26 mouse cellular contexts compared by ENCODE assay signal in the genomic region with DNA sequence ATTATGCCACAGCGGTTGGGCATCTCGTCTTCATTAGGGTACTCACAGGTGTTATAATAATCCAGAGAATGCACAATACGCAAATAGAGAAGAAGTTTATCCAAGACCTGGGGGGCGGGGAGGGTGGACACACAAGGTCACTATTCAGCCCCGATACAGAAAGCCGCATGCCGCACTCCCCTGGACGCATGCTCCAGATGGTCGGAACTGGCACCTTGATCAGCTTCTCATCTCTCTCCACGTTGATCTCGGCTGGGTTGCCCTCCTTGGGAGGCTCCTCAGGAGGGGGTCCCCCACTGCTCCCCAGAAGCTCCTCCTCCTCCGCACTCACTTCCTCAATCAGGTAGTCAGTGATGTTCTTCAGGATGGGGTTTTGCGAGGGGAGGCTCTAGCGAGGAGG. TPM values are rescaled to one million over a fixed set of nuclear protein-coding genes. Genes with fewer than 3 reads are reported as not detected.
"Had no signal": no experiment of that assay in that cellular context is flagged by ENCODE, and none has a peak within 500 bp of the region (broad histone marks: within the 10 kb centered on the region; RNA-seq: fewer than 3 reads in every experiment).

No protein-coding gene starts in this region.

- H3K9me3 ChIP-seq: heart, embryonic 10.5 days; heart, embryonic 12.5 days; hindbrain, embryonic 10.5 days; hindbrain, embryonic 12.5 days; intestine, embryonic 15.5 days; limb, embryonic 10.5 days; limb, embryonic 12.5 days; liver, embryonic 13.5 days; liver, embryonic 15.5 days had no signal

- DNase-seq: gastrocnemius, adult 2 months; gastrocnemius, postnatal 10 days; gastrocnemius, postnatal 25 days; heart, adult 2 months; heart, postnatal 4 days; kidney, adult 18-20 months; kidney, adult 8-10 months; kidney, postnatal 10 days; kidney, postnatal 25 days; kidney, postnatal 4 days; liver; liver, embryonic 13.5 days had no signal

- ATAC-seq: hindbrain, embryonic 16.5 days; inflammation-experienced regulatory T-cells, adult 6 months; intestine, embryonic 15.5 days; intestine, postnatal 0 days had no signal

- H3K4me3 ChIP-seq: gastrocnemius, adult 2 months; heart, adult 2 months; heart, embryonic 10.5 days; heart, embryonic 12.5 days; hindbrain, embryonic 10.5 days; hindbrain, embryonic 12.5 days; intestine, embryonic 15.5 days; layer of hippocampus, adult 2 months; left cerebral cortex, adult 2 months; limb, embryonic 10.5 days; limb, embryonic 12.5 days; liver, embryonic 13.5 days; liver, embryonic 15.5 days had no signal

- H3K27me3 ChIP-seq: heart, embryonic 12.5 days; intestine, embryonic 15.5 days; liver, embryonic 13.5 days; liver, embryonic 15.5 days had no signal

- H3K27ac ChIP-seq: gastrocnemius, adult 2 months; heart, adult 2 months; heart, embryonic 10.5 days; hindbrain, embryonic 10.5 days; hindbrain, embryonic 12.5 days; hindbrain, embryonic 14.5 days; intestine, embryonic 15.5 days; layer of hippocampus, adult 2 months; left cerebral cortex, adult 2 months; limb, embryonic 10.5 days; limb, embryonic 12.5 days; liver, embryonic 13.5 days; liver, embryonic 15.5 days had no signal

RNA-seq across cellular contexts. Expression of gene Ache, which starts 9.8 kb away (rescaled TPM):
- polyA plus RNA-seq: inflammation-experienced regulatory T-cells, adult 6 months had no signal
